Mouse (Mus musculus) v-Abl transformed pro-B cells (cell line): ENCODE results near the gene Hoxc10.

Experiments
- in situ Hi-C, 2 experiments: fragments of 400-800 bp; cut with MboI; formaldehyde crosslinking; loops; one replicate each; pipeline ENCODE4 v1.15.1; 2025; ENCODE audit not compliant: unreplicated experiment in 2 of 2

The Hoxc10 gene

GRCm38 (mm10) chr15:102966776-102967311, at the start of gene Hoxc10:
Gene Hoxc10 (plus strand): TSS chr15:102966796.
- in situ Hi-C loops, result loop anchor here in 1 of 2 experiments (10.0 kb wide), 1 partner anchor 202 kb away; no protein-coding TSS in a partner anchor

- in situ Hi-C loops, result no loop called here
Observed at GRCm38 (mm10) chr15:102917972-102918572, 48.5 kb upstream of the Hoxc10 start.

- in situ Hi-C loops, result no loop called here
Observed at GRCm38 (mm10) chr15:102918611-102919265, 47.9 kb upstream of the Hoxc10 start.

GRCm38 (mm10) chr15:102919336-102920180, 47.0 kb upstream of the Hoxc10 start:
- in situ Hi-C loops, result no loop called here

GRCm38 (mm10) chr15:102920619-102921018, 46.0 kb upstream of the Hoxc10 start:
- in situ Hi-C loops, result no loop called here

- in situ Hi-C loops, result no loop called here
Observed at GRCm38 (mm10) chr15:102921053-102922011, 45.3 kb upstream of the Hoxc10 start, which contains the start of gene Hoxc13. Gene Hoxc13 (plus strand): TSS chr15:102921103.

- in situ Hi-C loops, result no loop called here
Observed at GRCm38 (mm10) chr15:102922012-102922362, 44.6 kb upstream of the Hoxc10 start.

- in situ Hi-C loops, result no loop called here
Observed at GRCm38 (mm10) chr15:102922636-102923500, 43.7 kb upstream of the Hoxc10 start.

- in situ Hi-C loops, result no loop called here
Observed at GRCm38 (mm10) chr15:102927032-102927645, 39.5 kb upstream of the Hoxc10 start.

- in situ Hi-C loops, result no loop called here
Observed at GRCm38 (mm10) chr15:102931706-102932358, 34.8 kb upstream of the Hoxc10 start.

- in situ Hi-C loops, result no loop called here
Observed at GRCm38 (mm10) chr15:102934438-102934837, 32.2 kb upstream of the Hoxc10 start.

- in situ Hi-C loops, result no loop called here
Observed at GRCm38 (mm10) chr15:102934897-102935296, 31.7 kb upstream of the Hoxc10 start.

GRCm38 (mm10) chr15:102936279-102936972, 30.2 kb upstream of the Hoxc10 start, which contains the start of gene Hoxc12:
Gene Hoxc12 (plus strand): TSS chr15:102936757.
- in situ Hi-C loops, result no loop called here

GRCm38 (mm10) chr15:102937036-102937666, 29.4 kb upstream of the Hoxc10 start:
- in situ Hi-C loops, result no loop called here

- in situ Hi-C loops, result no loop called here
Observed at GRCm38 (mm10) chr15:102939256-102940155, 27.1 kb upstream of the Hoxc10 start.
